Mouse (Mus musculus) embryo, embryonic 9.5 days (tissue): ENCODE measurements around the gene Crhr1.
"Not testable (repeated sequence)": the region's sequence is repeated elsewhere in the genome, so short reads cannot be mapped to it uniquely, and the experiment has no call there.

Experiments
- DNase-seq: peaks from one replicate; pipeline ENCODE4 v3.0.0-alpha.2; 2017; ENCODE audit errors: extremely low spot score

Gene Crhr1

DNA sequence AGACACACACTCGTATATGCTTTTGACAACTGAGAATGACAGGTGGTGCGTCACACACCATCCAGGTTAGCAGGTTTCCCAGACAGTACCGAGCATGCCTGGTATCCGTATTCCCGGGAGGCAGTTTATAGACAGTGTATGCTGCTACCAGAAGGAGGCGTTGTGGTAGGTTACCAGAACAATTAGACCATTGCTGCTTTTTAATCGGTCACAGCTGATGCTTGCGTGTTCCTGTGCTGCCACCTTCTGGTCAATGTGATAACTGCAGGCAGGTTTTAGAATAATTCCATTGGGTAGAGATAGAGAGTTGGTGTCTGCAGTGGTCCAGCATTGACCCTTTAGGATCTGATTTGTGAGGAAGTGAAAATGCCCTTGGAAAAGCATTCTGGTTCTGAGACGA lies 63.1 kb downstream of the Crhr1 start:
- DNase-seq = peak; percentile 88

DNA sequence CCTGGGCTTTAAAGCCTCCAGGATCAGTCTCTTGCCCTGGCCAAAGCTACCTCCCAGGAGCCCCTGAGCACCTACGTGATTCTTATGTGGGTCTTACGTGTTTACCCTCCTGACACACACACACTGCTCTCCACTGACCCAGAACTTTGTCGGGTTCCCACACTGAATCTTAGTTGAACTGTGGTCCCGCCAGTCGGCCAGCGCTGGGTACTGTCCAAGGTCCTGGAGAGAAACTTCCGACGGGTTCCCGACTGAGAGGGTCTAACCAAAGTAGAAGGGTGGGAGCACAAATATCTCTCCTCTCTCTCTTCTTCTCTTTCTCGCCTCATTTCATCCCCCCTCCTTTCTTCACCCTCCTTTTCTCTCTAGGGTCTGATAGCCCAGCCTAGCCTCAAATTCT lies 65.2 kb downstream of the Crhr1 start:
- DNase-seq = peak; percentile 53

DNA sequence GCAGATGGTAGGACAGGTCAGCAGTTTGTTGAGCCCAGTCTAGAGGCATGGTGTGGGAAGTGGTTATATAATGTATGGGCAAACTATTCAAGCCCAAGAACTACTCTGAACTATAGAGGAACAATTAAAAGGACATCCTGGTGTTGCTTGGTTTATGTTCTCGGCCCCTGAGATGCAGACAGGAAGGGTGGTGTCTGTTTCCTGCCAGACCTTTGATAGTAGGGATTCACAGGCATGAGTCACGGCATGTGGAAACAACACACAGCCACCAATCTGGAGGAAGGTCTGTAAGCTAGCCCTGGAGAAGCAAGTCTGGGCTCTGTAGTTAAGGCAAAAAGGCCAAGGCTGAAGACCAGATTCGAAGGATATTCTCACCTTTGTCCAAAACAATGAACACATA lies 70.6 kb downstream of the Crhr1 start:
- no peak for DNase-seq

GRCm38 (mm10) chr11:104206573-104206972 lies 73.9 kb downstream of the Crhr1 start:
- no peak for DNase-seq

- DNase-seq = no peak
Observed at GRCm38 (mm10) chr11:104209041-104209440, 76.4 kb downstream of the Crhr1 start.

GRCm38 (mm10) chr11:104211251-104211650 lies 78.6 kb downstream of the Crhr1 start:
- DNase-seq = no peak

DNA sequence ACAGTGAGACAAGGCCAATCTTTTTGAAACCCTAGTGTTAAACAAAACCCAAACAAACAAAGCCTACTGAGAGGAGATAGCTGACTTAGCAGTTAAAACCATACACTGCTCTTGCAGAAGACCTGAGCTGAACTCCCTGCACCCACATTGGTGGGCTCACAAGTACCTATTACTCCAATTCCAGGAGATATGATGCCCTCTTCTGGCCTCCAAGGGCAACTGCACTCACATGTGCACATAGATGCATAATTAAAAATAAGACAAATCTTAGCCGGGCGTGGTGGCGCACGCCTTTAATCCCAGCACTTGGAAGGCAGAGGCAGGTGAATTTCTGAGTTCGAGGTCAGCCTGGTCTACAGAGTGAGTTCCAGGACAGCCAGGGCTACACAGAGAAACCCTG lies 81.5 kb downstream of the Crhr1 start:
- not testable (repeated sequence) for DNase-seq

GRCm38 (mm10) chr11:104218075-104218474 lies 85.4 kb downstream of the Crhr1 start:
- no peak for DNase-seq

DNA sequence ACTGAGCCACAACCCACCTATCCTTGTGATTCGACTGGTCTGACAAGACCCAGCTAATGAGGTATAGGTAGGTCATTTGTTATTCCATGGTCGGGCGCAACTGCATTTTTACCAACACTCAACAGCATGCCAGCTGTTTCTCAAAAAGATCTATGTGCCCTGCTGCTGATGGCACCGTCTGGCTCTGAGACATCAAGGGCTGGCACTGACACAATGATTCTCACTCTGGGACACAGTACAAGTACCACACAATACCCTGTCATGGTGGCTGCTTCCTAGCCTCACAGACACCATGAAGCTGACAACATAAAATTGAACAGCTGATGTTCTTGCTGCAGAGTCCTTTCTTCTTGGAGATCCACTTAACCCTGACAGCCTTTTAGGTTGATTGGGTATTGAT lies 87.6 kb downstream of the Crhr1 start:
- no peak for DNase-seq

DNA sequence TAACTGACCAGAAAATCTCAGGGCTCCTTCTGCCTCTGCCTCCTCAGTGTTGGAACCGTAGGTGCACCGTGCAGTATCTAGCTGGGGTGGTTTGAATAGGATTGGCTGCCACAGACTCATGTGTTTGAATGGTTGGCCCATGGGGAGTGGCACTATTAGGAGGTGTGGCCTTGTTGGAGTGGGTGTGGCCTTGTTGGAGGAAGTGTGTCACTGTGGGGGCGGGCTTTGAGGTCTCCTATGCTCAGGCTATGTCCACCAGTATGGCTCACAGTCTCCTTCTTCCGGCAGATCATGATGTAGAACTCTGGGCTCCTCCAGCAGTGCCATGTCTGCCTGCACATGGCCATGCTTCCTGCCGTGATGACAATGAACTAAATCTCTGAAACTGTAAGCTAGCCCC lies 89.1 kb downstream of the Crhr1 start:
- no peak for DNase-seq

GRCm38 (mm10) chr11:104223301-104223700 lies 90.6 kb downstream of the Crhr1 start:
- no peak for DNase-seq
